Mouse (Mus musculus) kidney, embryonic 14.5 days (tissue): Measurements from ENCODE around the gene Tcf7. TPM values are rescaled to one million over a fixed set of nuclear protein-coding genes. Genes with fewer than 3 reads are reported as not detected.
A peak's percentile ranks its signal among the peaks of the same experiment; 100 is the strongest.
"Not testable (repeated sequence)": the region's sequence is repeated elsewhere in the genome, so short reads cannot be mapped to it uniquely, and the experiment has no call there.

Experiments used
- ATAC-seq: fragments of 200-750 bp; cut with Nextera tagmentation; 2 replicates; pipeline ENCODE4 v1.8.0; 2017; ENCODE audit warnings: moderate number of reproducible peaks, mild to moderate bottlenecking, moderate TSS enrichment, moderate library complexity; ENCODE audit not compliant: low FRiP score, low TSS enrichment
- H3K27ac ChIP-seq: fragments of 300-500 bp; sonication (generic); 2 replicates; pipeline ENCODE4 v1.5.1; 2014; ENCODE audit warnings: low read depth, mild to moderate bottlenecking, low read length, moderate library complexity, mixed read lengths
- H3K27me3 ChIP-seq: fragments of 300-500 bp; sonication (generic); 2 replicates; pipeline ENCODE4 v1.6.1; 2014; ENCODE audit warnings: mild to moderate bottlenecking, low read length; ENCODE audit not compliant: control insufficient read depth, insufficient read depth
- H3K36me3 ChIP-seq: fragments of 300-500 bp; sonication (generic); 2 replicates; pipeline ENCODE4 v1.6.1; 2014; ENCODE audit warnings: low read length, mixed read lengths; ENCODE audit not compliant: control insufficient read depth, insufficient read depth
- H3K4me1 ChIP-seq: fragments of 300-500 bp; sonication (generic); 2 replicates; pipeline ENCODE4 v1.6.1; 2014; ENCODE audit warnings: low read length, mixed read lengths; ENCODE audit not compliant: control insufficient read depth, insufficient read depth
- H3K4me2 ChIP-seq: fragments of 300-500 bp; sonication (generic); replicated peaks from 2 replicates; pipeline ENCODE4 v1.6.1; 2014; ENCODE audit warnings: low read depth, mild to moderate bottlenecking, low read length
- H3K4me3 ChIP-seq: fragments of 300-500 bp; sonication (generic); 2 replicates; pipeline ENCODE4 v1.5.1; 2014; ENCODE audit warnings: mild to moderate bottlenecking, low read length
- H3K9ac ChIP-seq: fragments of 300-500 bp; sonication (generic); 2 replicates; pipeline ENCODE4 v1.6.1; 2014; ENCODE audit warnings: low read depth, mild to moderate bottlenecking, low read length, moderate library complexity
- H3K9me3 ChIP-seq: fragments of 300-500 bp; sonication (generic); 2 replicates; pipeline ENCODE4 v1.6.1; 2016; ENCODE audit warnings: low read length; ENCODE audit not compliant: control insufficient read depth
- WGBS: fragments of 180-500 bp; shearing (Covaris S2); extraction: QIAGEN DNeasy Blood & Tissue Kit; methylation state at CpG from one replicate; pipeline ENCODE4 v1.1.7; 2014; 5-methylcytosine and 5-hydroxymethylcytosine counted together
- polyA plus RNA-seq: library from polyadenylated mRNA; unstranded; fragments of >200 nt; fragmentation: Nextera tagmentation; extraction: Ambion mirVana; gene quantifications from 2 replicates; pipeline ENCODE4 v1.2.1, GENCODE M21; 2014

Gene Tcf7
- polyA plus RNA-seq, 1 experiment from 2014 or later = 27.5 TPM

DNA sequence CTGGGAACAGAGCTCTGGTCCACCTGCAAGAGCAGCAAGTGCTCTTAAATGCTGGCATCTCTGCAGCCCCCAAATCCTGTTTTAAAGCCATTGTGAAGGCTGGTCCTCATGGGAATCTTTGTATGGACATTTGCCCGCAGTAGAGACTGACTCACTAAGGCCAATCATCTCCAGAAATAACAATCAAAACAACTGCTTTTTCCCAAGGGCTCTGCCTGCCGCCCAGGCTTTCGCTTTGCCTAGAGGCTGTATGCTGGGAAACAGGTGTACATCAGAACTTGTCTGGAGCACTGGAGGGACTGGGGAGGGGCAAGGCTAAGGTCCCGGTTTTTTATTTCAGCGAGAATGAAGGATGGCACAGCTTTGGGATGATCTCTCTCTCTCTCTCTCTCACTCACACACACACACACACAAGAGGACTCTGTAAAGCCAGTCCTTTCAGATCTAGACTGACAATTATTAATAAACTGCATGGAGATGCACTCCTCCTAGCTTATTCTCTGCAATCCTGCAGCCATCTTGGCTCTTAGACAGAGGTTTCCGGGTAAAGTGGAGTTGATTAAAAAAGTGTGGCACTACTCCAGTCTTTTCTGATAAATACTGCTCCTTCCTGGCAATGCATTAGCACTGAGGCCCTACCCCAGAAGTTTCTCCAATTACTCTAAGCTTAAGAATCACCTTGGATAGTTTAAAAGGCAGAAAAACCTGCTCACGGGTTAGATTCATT is 53.9 kb downstream of the Tcf7 start:
- Histone ChIP-seq H3K27me3 (no peaks in the 10 kb centered on the region), H3K9ac (no peak overlapping the region), H3K36me3 (no peaks in the 10 kb centered on the region), H3K4me1 (peaks cover 17% of the 10 kb centered on the region), H3K27ac (no peak overlapping the region), H3K4me2 (no peak overlapping the region), H3K9me3 (no peaks in the 10 kb centered on the region), H3K4me3 (no peak overlapping the region)
- WGBS = 88% methylated on average over 7 of the region's 7 CpGs
- ATAC-seq = no peak

- Histone ChIP-seq H3K9ac (no peak overlapping the region), H3K27ac (no peak overlapping the region), H3K4me1 (peaks cover 9% of the 10 kb centered on the region; the same call in 1 of the 2 replicates), H3K36me3 (no peaks in the 10 kb centered on the region), H3K4me2 (no peak overlapping the region), H3K4me3 (no peak overlapping the region), H3K27me3 (no peaks in the 10 kb centered on the region), H3K9me3 (no peaks in the 10 kb centered on the region)
- 80% methylated on average over 13 of the region's 13 CpGs for WGBS
- no peak for ATAC-seq
These were observed 55.2 kb downstream of the Tcf7 start for GRCm38 (mm10) chr11:52227466-52228226.

DNA sequence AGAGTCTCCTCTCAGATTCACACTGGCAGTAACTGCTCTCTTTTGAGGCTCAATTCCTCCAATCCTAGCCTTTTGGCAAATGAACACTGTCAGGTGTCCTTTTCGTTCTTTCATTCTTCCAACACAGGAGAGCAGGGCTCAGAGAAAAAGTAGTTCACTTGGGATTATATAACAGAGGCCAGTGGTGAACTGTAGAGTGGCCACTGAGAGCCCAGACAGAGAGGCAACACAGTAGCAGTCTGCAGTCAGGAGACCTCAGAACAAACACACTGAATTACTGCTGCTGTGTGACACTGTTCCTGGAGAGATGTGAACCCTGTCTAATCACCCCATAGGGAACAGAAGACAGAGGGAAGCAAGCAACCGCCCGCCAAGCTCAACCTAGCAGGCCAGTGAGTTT is 55.8 kb downstream of the Tcf7 start:
- Histone ChIP-seq H3K9ac (no peak overlapping the region), H3K4me1 (peaks cover 9% of the 10 kb centered on the region; the same call in 1 of the 2 replicates), H3K27me3 (no peaks in the 10 kb centered on the region), H3K4me2 (no peak overlapping the region), H3K27ac (no peak overlapping the region), H3K9me3 (no peaks in the 10 kb centered on the region), H3K36me3 (no peaks in the 10 kb centered on the region), H3K4me3 (no peak overlapping the region)
- ATAC-seq = no peak
- WGBS = 70% methylated on average over 3 of the region's 3 CpGs

DNA sequence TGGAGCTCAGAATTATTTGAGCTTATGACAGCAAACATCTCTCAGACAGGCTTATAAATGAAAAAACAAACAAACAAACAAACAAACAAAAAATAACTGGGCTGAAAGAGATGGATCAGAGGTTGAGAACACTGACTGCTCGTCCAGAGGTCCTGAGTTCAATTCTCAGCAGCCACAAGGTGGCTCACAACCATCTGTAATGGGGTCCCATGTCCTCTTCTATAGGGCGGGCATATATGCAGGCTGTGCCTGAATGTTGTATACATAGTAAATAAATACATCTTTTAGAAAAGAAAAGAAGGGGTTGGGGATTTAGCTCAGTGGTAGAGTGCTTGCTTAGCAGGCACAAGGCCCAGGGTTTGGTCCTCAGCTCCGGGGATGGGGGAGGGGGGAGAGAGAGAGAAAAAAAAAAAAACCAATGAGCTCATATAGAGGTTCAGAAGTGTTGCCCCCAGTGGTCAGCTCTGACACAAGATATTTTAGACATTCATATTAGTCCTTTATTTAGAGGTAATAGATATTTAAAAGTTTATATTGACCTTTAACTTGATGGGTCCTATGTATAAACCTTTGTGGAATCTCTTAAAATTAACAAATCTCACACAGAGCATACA is 56.7 kb downstream of the Tcf7 start:
- WGBS = 67% methylated on average over 3 of the region's 3 CpGs
- no peaks in the 10 kb centered on the region for H3K27me3 ChIP-seq
- no peak overlapping the region for H3K27ac ChIP-seq
- no peak overlapping the region for H3K4me3 ChIP-seq
- peaks cover 7% of the 10 kb centered on the region; the same call in 1 of the 2 replicates for H3K4me1 ChIP-seq
- no peaks in the 10 kb centered on the region for H3K9me3 ChIP-seq
- H3K4me2 ChIP-seq = no peak overlapping the region
- H3K9ac ChIP-seq = no peak overlapping the region
- ATAC-seq = no peak
- H3K36me3 ChIP-seq = no peaks in the 10 kb centered on the region

DNA sequence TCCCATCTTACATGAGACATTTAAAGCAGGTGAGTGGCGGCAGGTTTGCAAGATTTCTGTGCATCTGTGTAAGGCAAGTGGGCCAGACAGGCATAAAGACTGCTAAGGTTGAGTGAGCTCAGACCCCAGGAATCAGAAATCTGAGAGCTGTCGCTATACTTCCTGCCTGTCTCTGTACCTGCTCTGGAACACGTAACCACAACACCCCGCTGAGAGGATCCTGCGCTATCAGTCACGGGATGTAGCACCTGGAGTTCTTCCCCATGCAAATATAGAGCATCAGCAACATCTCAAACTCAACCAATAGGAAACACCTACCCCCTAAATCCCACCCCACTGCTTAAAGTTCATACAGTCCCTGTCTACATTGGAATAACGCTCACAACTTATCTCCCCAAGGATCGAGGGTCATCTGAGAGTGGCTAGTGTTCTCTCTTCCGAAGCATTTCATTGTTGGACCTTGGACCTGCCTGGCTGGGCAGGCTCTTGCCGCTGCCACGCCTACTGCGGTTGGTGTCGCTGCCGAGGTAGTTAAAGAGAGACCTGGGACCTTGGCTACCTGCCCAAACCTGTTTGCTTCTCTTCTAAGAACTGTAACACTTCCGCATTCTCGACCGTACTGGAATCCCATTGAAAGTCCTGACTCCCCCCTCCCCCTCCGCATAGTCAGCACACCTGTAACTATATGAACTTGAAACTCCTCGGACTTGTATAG is 58.7 kb downstream of the Tcf7 start:
- Histone ChIP-seq H3K9me3 (no peaks in the 10 kb centered on the region), H3K27ac (peak overlapping the region; percentile 55; the same call in 1 of the 2 replicates), H3K9ac (no peak overlapping the region), H3K36me3 (no peaks in the 10 kb centered on the region), H3K4me2 (peak overlapping the region; percentile 32), H3K4me1 (no peaks in the 10 kb centered on the region), H3K27me3 (no peaks in the 10 kb centered on the region), H3K4me3 (peak overlapping the region; percentile 21)
- ATAC-seq = peak; percentile 60; the same call in 1 of the 2 replicates
- WGBS = 9% methylated on average over 19 of the region's 19 CpGs

GRCm38 (mm10) chr11:52222891-52223290 is 59.9 kb downstream of the Tcf7 start:
- no peaks in the 10 kb centered on the region for H3K27me3 ChIP-seq
- WGBS = 75% methylated on average over 6 of the region's 6 CpGs
- H3K9ac ChIP-seq = no peak overlapping the region
- no peak for ATAC-seq
- H3K36me3 ChIP-seq = no peaks in the 10 kb centered on the region
- H3K4me2 ChIP-seq = no peak overlapping the region
- H3K4me3 ChIP-seq = no peak overlapping the region
- no peak overlapping the region for H3K27ac ChIP-seq
- H3K4me1 ChIP-seq = no peaks in the 10 kb centered on the region
- no peaks in the 10 kb centered on the region for H3K9me3 ChIP-seq

GRCm38 (mm10) chr11:52221921-52222320 is 60.9 kb downstream of the Tcf7 start:
- not testable (repeated sequence) for ATAC-seq, H3K27me3 ChIP-seq
- 89% methylated on average over 6 of the region's 6 CpGs for WGBS

DNA sequence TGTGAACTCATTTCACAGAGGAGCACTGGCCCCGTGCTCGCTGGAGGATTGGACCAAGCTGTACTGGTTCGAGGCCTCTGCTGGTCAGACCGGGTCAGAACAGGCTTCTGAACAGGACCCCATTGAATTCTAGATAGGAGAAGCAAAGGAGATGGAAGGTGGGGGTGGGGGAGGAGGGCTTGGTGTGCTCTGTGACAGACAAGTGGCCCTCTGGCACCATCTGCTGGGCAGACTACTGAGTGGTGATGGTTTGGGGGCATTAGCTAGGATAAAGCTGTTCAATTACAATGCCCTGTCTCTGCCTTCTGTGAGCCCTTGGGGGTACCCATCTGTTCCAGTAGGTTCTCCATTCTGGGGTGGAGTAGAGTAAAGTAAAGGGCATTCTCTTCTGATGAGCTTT is 62.5 kb downstream of the Tcf7 start:
- H3K27ac ChIP-seq = no peak overlapping the region
- H3K27me3 ChIP-seq = no peaks in the 10 kb centered on the region
- H3K36me3 ChIP-seq = no peaks in the 10 kb centered on the region
- WGBS = 12% methylated on average over 4 of the region's 4 CpGs
- no peak overlapping the region for H3K4me2 ChIP-seq
- H3K9me3 ChIP-seq = no peaks in the 10 kb centered on the region
- no peak overlapping the region for H3K4me3 ChIP-seq
- H3K9ac ChIP-seq = no peak overlapping the region
- H3K4me1 ChIP-seq = no peaks in the 10 kb centered on the region
- peak; percentile 62; the same call in 1 of the 2 replicates for ATAC-seq

More at GRCm38 (mm10) chr11:52221921-52222320, 60.9 kb downstream of the Tcf7 start:
- not testable (repeated sequence) for H3K36me3 ChIP-seq, H3K4me2 ChIP-seq, H3K27ac ChIP-seq, H3K4me3 ChIP-seq, H3K9ac ChIP-seq, H3K4me1 ChIP-seq, H3K9me3 ChIP-seq
